Mouse (Mus musculus): Measurements from ENCODE around the gene Fam184b. TPM values are rescaled to one million over a fixed set of nuclear protein-coding genes. Genes with fewer than 3 reads are reported as not detected.

Gene Fam184b
- polyA plus RNA-seq, 1 experiment = 0.05 TPM

- H3K27ac ChIP-seq (ENCODE audit: control insufficient read depth, insufficient read depth, low read length) = no peak overlapping the region
- 92% methylated on average over 2 of the region's 2 CpGs for WGBS
- TF ChIP-seq CTCF (IDR thresholded peaks at IDR 0.05; ENCODE audit: borderline replicate concordance, control insufficient read depth, extremely low read depth, insufficient read depth, low read length, poor library complexity) (no peak), POLR2A (IDR thresholded peaks at IDR 0.05; ENCODE audit: control insufficient read depth, extremely low read depth, insufficient read depth, low read length, poor library complexity) (no peak)
- no peak for DNase-seq
- no peak overlapping the region for H3K4me3 ChIP-seq (ENCODE audit: control insufficient read depth, insufficient read depth, low read length)
- H3K4me1 ChIP-seq (replicated peaks; ENCODE audit: control insufficient read depth, insufficient read depth, low read length) = no peaks in the 10 kb centered on the region
- H3K27me3 ChIP-seq (ENCODE audit: control insufficient read depth, insufficient read depth, low read length) = no peaks in the 10 kb centered on the region
- H3K36me3 ChIP-seq (ENCODE audit: control insufficient read depth, insufficient read depth, low read length) = no peaks in the 10 kb centered on the region
Observed at GRCm38 (mm10) chr5:45481125-45481524, 158.3 kb downstream of the Fam184b start.

- TF ChIP-seq CTCF (IDR thresholded peaks at IDR 0.05; ENCODE audit: borderline replicate concordance, control insufficient read depth, extremely low read depth, insufficient read depth, low read length, poor library complexity) = no peak
- TF ChIP-seq POLR2A (IDR thresholded peaks at IDR 0.05; ENCODE audit: control insufficient read depth, extremely low read depth, insufficient read depth, low read length, poor library complexity) = no peak
- 98% methylated on average over 1 of the region's 1 CpGs for WGBS
Observed at GRCm38 (mm10) chr5:45480066-45480465, 159.3 kb downstream of the Fam184b start.

More at GRCm38 (mm10) chr5:45480066-45480465, 159.3 kb downstream of the Fam184b start:
- Histone ChIP-seq H3K4me1 (replicated peaks; ENCODE audit: control insufficient read depth, insufficient read depth, low read length) (no peaks in the 10 kb centered on the region), H3K36me3 (ENCODE audit: control insufficient read depth, insufficient read depth, low read length) (no peaks in the 10 kb centered on the region), H3K27ac (ENCODE audit: control insufficient read depth, insufficient read depth, low read length) (no peak overlapping the region), H3K4me3 (ENCODE audit: control insufficient read depth, insufficient read depth, low read length) (no peak overlapping the region), H3K27me3 (ENCODE audit: control insufficient read depth, insufficient read depth, low read length) (no peaks in the 10 kb centered on the region)
- DNase-seq = no peak

Other genes starting within 250 kb of the Fam184b start
- 52.3 and 54.3 TPM in 2 replicates for gene Qdpr, start 189.4 kb downstream of the Fam184b start, polyA plus RNA-seq (2012; rRNA removed)
- gene Clrn2, start 185.9 kb downstream of the Fam184b start, polyA plus RNA-seq (2012; rRNA removed) = not detected in 2 replicates
- gene Lap3, start 146.2 kb downstream of the Fam184b start, polyA plus RNA-seq (2012; rRNA removed) = 14.5 and 14.9 TPM in 2 replicates
- 108 and 125 TPM in 2 replicates for gene Med28, start 119.4 kb downstream of the Fam184b start, polyA plus RNA-seq (2012; rRNA removed)
- gene Ncapg, start 30.3 kb upstream of the Fam184b start, polyA plus RNA-seq (2012; rRNA removed) = 6.0 and 8.3 TPM in 2 replicates
- 1.9 and 2.9 TPM in 2 replicates for gene Lcorl, start 218.0 kb upstream of the Fam184b start, polyA plus RNA-seq (2012; rRNA removed)